Mouse (Mus musculus): Measurements from ENCODE around the gene Ip6k2. TPM values are rescaled to one million over a fixed set of nuclear protein-coding genes. Genes with fewer than 3 reads are reported as not detected.

The Ip6k2 gene
- polyA plus RNA-seq, 1 experiment from 2014 or later = 74.7 TPM

DNA sequence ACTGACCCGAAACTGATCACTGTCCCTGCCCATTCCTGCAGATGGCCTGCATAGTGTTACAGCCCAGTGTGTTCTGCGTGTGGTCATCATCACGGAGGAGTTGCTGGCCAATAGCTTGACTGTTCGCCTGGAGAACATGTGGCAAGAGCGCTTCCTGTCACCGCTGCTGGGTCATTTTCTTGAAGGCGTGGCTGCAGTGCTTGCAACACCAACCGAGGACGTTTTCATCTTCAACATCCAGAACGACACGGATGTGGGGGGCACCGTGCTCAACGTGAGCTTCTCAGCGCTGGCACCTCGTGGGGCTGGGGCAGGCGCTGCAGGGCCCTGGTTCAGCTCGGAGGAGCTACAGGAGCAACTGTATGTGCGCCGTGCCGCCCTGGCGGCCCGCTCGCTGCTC lies 48.0 kb downstream of the Ip6k2 start:
- WGBS = 9% methylated on average over 15 of the region's 23 CpGs
- Histone ChIP-seq H3K4me2 (ENCODE audit: low read depth, low read length) (peak overlapping the region; percentile 96), H3K27me3 (replicated peaks; ENCODE audit: control insufficient read depth, insufficient read depth, low read length) (peaks cover 62% of the 10 kb centered on the region), H3K9me3 (ENCODE audit: control insufficient read depth, low read length) (no peaks in the 10 kb centered on the region), H3K4me3 (ENCODE audit: low read depth, low read length) (peak overlapping the region; percentile 49), H3K9ac (ENCODE audit: low read depth, low read length) (peak overlapping the region; percentile 30; the same call in 1 of the 2 replicates), H3K36me3 (ENCODE audit: control insufficient read depth, insufficient read depth, low read length) (no peaks in the 10 kb centered on the region), H3K4me1 (ENCODE audit: control insufficient read depth, insufficient read depth, low read length) (peaks cover 17% of the 10 kb centered on the region), H3K27ac (replicated peaks; ENCODE audit: low read depth, low read length) (no peak overlapping the region)
- ATAC-seq (ENCODE audit: low read depth) (no peak), DNase-seq (ENCODE audit: low spot score) (no peak)

DNA sequence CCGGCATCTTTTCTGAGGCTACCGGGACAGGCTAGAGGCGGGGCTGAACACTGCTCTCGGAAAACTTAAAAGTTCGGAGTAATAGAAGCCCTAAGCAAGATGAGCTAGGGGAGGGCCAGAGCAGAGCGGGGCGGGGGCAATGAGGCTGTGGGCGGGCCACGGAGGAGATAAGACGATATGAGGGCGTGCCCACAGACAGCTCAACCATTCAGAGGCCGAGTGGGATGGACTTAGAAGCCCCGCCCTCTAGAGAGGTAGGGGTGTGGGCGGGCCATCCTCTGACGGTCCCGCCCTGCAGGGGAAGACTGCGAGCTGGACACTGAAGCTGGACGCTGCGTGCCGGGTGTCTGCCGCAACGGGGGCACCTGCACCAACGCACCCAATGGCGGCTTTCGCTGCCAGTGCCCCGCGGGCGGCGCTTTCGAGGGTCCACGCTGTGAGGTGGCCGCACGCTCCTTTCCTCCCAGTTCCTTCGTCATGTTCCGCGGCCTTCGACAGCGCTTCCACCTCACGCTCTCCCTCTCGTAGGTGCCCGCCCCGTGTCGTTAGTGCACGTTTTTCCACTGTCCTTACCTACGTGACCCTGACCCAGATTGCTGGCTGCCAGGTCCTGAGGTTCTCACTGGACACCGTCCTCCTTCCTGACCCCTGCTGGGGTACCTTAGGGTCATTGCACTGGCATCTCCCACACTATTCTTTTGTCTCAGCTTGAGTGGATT lies 49.0 kb downstream of the Ip6k2 start:
- Histone ChIP-seq H3K9me3 (ENCODE audit: control insufficient read depth, low read length) (no peaks in the 10 kb centered on the region), H3K36me3 (ENCODE audit: control insufficient read depth, insufficient read depth, low read length) (no peaks in the 10 kb centered on the region), H3K9ac (ENCODE audit: low read depth, low read length) (peak overlapping the region; percentile 30; the same call in 1 of the 2 replicates), H3K27ac (replicated peaks; ENCODE audit: low read depth, low read length) (no peak overlapping the region), H3K27me3 (replicated peaks; ENCODE audit: control insufficient read depth, insufficient read depth, low read length) (peaks cover 55% of the 10 kb centered on the region), H3K4me3 (ENCODE audit: low read depth, low read length) (peak overlapping the region; percentile 49), H3K4me1 (ENCODE audit: control insufficient read depth, insufficient read depth, low read length) (peaks cover 12% of the 10 kb centered on the region), H3K4me2 (ENCODE audit: low read depth, low read length) (peak overlapping the region; percentile 96)
- ATAC-seq (ENCODE audit: low read depth) (peak; percentile 99), DNase-seq (ENCODE audit: low spot score) (peak; percentile 98)
- WGBS = 7% methylated on average over 33 of the region's 46 CpGs

DNA sequence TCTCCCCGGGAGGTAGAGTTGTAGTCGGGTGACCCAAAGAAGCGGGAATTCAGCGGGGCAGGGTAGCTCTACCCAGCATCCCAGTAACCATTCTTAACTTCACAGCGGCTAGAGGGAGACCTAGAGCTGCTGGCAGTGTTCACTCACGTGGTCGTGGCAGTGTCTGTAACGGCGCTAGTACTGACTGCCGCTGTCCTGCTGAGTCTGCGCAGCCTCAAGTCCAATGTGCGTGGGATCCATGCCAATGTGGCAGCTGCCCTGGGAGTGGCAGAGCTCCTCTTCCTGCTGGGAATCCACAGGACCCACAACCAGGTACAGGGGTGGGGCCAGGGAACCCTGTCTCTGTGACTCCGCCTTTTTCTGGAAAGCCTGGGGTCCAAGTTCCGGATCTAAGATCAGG lies 59.4 kb downstream of the Ip6k2 start:
- H3K4me3 ChIP-seq (ENCODE audit: low read depth, low read length) = no peak overlapping the region
- H3K4me2 ChIP-seq (ENCODE audit: low read depth, low read length) = peak overlapping the region; percentile 16
- no peaks in the 10 kb centered on the region for H3K36me3 ChIP-seq (ENCODE audit: control insufficient read depth, insufficient read depth, low read length)
- H3K27me3 ChIP-seq (replicated peaks; ENCODE audit: control insufficient read depth, insufficient read depth, low read length) = no peaks in the 10 kb centered on the region
- 19% methylated on average over 14 of the region's 14 CpGs for WGBS
- DNase-seq (ENCODE audit: low spot score) (peak; percentile 53), ATAC-seq (ENCODE audit: low read depth) (peak; percentile 62; the same call in 1 of the 2 replicates)
- H3K27ac ChIP-seq (replicated peaks; ENCODE audit: low read depth, low read length) = no peak overlapping the region
- no peaks in the 10 kb centered on the region for H3K4me1 ChIP-seq (ENCODE audit: control insufficient read depth, insufficient read depth, low read length)
- H3K9me3 ChIP-seq (ENCODE audit: control insufficient read depth, low read length) = no peaks in the 10 kb centered on the region
- 0 out of 2 replicates have a peak overlapping the region, but pooled peaks have one; percentile 5 for H3K9ac ChIP-seq (ENCODE audit: low read depth, low read length)

DNA sequence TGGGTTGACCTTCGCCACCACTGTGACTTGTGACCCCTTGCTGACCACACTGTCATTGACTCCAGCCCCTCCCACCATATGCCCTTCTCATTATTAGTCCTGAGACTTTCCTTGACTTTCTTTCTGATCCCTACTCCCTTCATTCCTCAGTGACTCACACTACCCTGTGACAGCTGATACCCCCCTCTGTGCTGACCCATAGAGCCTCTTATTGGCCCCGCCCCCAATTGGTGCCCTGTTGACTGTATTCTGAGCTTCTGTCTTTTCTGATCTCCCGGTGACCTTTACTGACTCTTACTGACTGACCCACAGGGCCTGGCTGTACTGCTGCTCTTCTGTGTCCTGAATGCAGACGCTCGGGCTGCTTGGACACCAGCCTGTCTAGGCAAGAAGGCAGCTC lies 61.8 kb downstream of the Ip6k2 start:
- WGBS = 72% methylated on average over 5 of the region's 5 CpGs
- H3K27me3 ChIP-seq (replicated peaks; ENCODE audit: control insufficient read depth, insufficient read depth, low read length) = no peaks in the 10 kb centered on the region
- DNase-seq (ENCODE audit: low spot score) = no peak
- H3K9me3 ChIP-seq (ENCODE audit: control insufficient read depth, low read length) = no peaks in the 10 kb centered on the region
- ATAC-seq (ENCODE audit: low read depth) = no peak
- no peak overlapping the region for H3K27ac ChIP-seq (replicated peaks; ENCODE audit: low read depth, low read length)
- H3K4me2 ChIP-seq (ENCODE audit: low read depth, low read length) = no peak overlapping the region
- no peak overlapping the region for H3K9ac ChIP-seq (ENCODE audit: low read depth, low read length)
- no peaks in the 10 kb centered on the region for H3K4me1 ChIP-seq (ENCODE audit: control insufficient read depth, insufficient read depth, low read length)
- H3K4me3 ChIP-seq (ENCODE audit: low read depth, low read length) = no peak overlapping the region
- H3K36me3 ChIP-seq (ENCODE audit: control insufficient read depth, insufficient read depth, low read length) = no peaks in the 10 kb centered on the region

DNA sequence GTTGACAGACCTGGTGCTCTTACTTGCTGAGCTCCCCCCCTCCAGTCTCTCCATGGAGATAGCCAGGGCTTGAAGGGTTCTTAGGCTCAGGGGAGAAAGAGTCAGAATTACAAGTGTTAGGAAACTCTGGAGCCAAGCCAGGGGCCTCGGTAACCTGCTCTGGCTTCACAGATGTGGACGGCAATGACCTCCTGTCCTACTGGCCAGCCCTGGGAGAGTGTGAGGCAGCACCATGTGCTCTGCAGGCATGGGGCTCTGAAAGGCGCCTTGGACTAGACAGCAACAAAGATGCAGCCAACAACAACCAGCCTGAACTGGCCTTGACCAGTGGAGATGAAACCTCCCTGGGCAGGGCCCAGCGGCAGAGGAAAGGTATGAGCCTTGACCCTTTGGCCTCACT lies 63.8 kb downstream of the Ip6k2 start:
- ATAC-seq (ENCODE audit: low read depth) (no peak), DNase-seq (ENCODE audit: low spot score) (no peak)
- H3K4me3 ChIP-seq (ENCODE audit: low read depth, low read length) = no peak overlapping the region
- no peaks in the 10 kb centered on the region for H3K9me3 ChIP-seq (ENCODE audit: control insufficient read depth, low read length)
- no peaks in the 10 kb centered on the region for H3K36me3 ChIP-seq (ENCODE audit: control insufficient read depth, insufficient read depth, low read length)
- H3K4me1 ChIP-seq (ENCODE audit: control insufficient read depth, insufficient read depth, low read length) = no peaks in the 10 kb centered on the region
- no peak overlapping the region for H3K27ac ChIP-seq (replicated peaks; ENCODE audit: low read depth, low read length)
- WGBS = 84% methylated on average over 4 of the region's 4 CpGs
- H3K4me2 ChIP-seq (ENCODE audit: low read depth, low read length) = no peak overlapping the region
- H3K27me3 ChIP-seq (replicated peaks; ENCODE audit: control insufficient read depth, insufficient read depth, low read length) = no peaks in the 10 kb centered on the region
- no peak overlapping the region for H3K9ac ChIP-seq (ENCODE audit: low read depth, low read length)

DNA sequence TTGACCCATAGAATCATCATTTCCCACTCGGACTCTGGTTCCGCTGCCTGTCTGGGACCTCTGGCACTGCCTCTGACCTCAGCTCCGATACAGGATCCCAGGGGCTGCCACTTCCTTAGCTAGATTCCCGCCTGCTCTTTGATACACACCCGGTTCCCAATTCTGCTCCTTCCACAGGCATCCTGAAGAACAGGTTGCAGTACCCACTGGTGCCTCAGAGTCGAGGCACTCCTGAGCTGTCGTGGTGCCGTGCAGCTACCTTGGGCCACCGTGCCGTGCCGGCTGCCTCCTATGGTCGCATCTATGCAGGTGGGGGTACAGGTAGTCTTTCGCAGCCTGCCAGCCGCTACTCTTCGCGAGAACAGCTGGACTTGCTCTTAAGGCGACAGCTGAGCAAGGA lies 64.8 kb downstream of the Ip6k2 start:
- ATAC-seq (ENCODE audit: low read depth) (no peak), DNase-seq (ENCODE audit: low spot score) (no peak)
- WGBS = 63% methylated on average over 17 of the region's 17 CpGs
- Histone ChIP-seq H3K9me3 (ENCODE audit: control insufficient read depth, low read length) (no peaks in the 10 kb centered on the region), H3K9ac (ENCODE audit: low read depth, low read length) (no peak overlapping the region), H3K27me3 (replicated peaks; ENCODE audit: control insufficient read depth, insufficient read depth, low read length) (no peaks in the 10 kb centered on the region), H3K4me2 (ENCODE audit: low read depth, low read length) (no peak overlapping the region), H3K4me3 (ENCODE audit: low read depth, low read length) (no peak overlapping the region), H3K36me3 (ENCODE audit: control insufficient read depth, insufficient read depth, low read length) (no peaks in the 10 kb centered on the region), H3K27ac (replicated peaks; ENCODE audit: low read depth, low read length) (no peak overlapping the region), H3K4me1 (ENCODE audit: control insufficient read depth, insufficient read depth, low read length) (peaks cover 6% of the 10 kb centered on the region)

DNA sequence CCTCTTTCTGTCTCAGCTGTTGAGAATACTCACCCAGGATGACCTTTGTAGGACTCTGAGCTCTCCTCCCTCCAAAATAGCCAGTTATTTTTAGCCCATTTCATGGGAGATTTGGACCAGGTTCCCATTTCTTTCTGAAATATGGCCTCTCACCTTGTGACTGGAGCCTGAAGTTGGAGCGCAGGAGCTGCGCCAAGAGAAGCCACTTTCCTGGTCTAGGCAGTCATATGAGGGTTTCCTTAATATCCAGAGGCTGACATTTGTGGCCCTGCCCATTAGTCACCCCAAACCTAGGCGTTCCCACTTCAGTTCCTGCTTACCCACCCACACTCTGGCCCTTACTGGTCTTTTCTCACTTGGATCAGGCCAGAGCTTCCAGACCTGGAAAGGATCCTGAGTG lies 69.4 kb downstream of the Ip6k2 start, which contains the start of gene Slc26a6:
Gene Slc26a6, plus strand, starts transcription at position 308 of the 400 bp plus-strand sequence.
- peak within 1 kb of the TSS; percentile 76 for H3K27ac ChIP-seq (replicated peaks; ENCODE audit: low read depth, low read length)
- peak within 1 kb of the TSS; percentile 62 for H3K9ac ChIP-seq (ENCODE audit: low read depth, low read length)
- peaks cover 16% of the 10 kb centered on the region for H3K4me1 ChIP-seq (ENCODE audit: control insufficient read depth, insufficient read depth, low read length)
- ATAC-seq (ENCODE audit: low read depth) = no peak
- H3K9me3 ChIP-seq (ENCODE audit: control insufficient read depth, low read length) = no peaks in the 10 kb centered on the region
- no peaks in the 10 kb centered on the region for H3K27me3 ChIP-seq (replicated peaks; ENCODE audit: control insufficient read depth, insufficient read depth, low read length)
- peak within 1 kb of the TSS; percentile 51 for H3K4me3 ChIP-seq (ENCODE audit: low read depth, low read length)
- no peak for DNase-seq (ENCODE audit: low spot score)
- whole genome bisulfite sequencing = 86% methylated on average over 3 of the region's 3 CpGs
- peaks cover 13% of the 10 kb centered on the region; the same call in 1 of the 2 replicates for H3K36me3 ChIP-seq (ENCODE audit: control insufficient read depth, insufficient read depth, low read length)
- H3K4me2 ChIP-seq (ENCODE audit: low read depth, low read length) = peak within 1 kb of the TSS; percentile 55

DNA sequence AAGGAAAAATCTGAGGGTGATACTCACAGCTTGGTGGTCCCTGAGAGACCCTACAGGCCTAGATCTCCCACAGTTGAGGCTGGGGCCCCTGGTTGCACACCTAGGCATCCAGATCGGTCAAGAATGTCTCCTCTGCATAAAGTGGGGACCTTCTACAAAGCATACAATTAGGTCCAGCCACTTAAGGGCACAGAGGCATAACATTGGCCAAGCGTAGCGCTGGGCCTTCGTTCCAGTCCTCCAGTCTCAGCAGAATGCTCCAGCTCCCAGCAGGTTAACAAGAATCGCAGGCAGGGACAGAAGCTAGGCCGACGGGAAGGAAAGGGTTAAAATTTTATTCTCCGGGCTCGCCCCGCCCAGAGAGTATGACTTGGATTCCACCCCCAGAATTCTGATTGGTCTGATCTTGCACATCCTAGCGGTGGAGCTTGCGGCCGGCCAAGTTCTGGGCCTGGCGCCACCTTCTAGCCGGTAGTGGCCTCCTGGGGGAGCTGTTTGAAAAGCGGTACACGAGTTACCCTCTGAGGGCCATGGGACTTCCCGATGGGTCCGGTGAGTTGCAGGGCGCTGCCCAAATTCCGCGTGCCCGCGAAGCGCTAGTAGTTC lies 70.1 kb downstream of the Ip6k2 start:
- DNase-seq (ENCODE audit: low spot score) = peak; percentile 97
- peak overlapping the region; percentile 62 for H3K9ac ChIP-seq (ENCODE audit: low read depth, low read length)
- H3K4me3 ChIP-seq (ENCODE audit: low read depth, low read length) = peak overlapping the region; percentile 51
- H3K9me3 ChIP-seq (ENCODE audit: control insufficient read depth, low read length) = no peaks in the 10 kb centered on the region
- H3K27ac ChIP-seq (replicated peaks; ENCODE audit: low read depth, low read length) = peak overlapping the region; percentile 76
- H3K27me3 ChIP-seq (replicated peaks; ENCODE audit: control insufficient read depth, insufficient read depth, low read length) = no peaks in the 10 kb centered on the region
- peak; percentile 93 for ATAC-seq (ENCODE audit: low read depth)
- peaks cover 21% of the 10 kb centered on the region for H3K36me3 ChIP-seq (ENCODE audit: control insufficient read depth, insufficient read depth, low read length)
- 4% methylated on average over 25 of the region's 25 CpGs for WGBS
- H3K4me1 ChIP-seq (ENCODE audit: control insufficient read depth, insufficient read depth, low read length) = peaks cover 16% of the 10 kb centered on the region
- H3K4me2 ChIP-seq (ENCODE audit: low read depth, low read length) = peak overlapping the region; percentile 55
